Mouse (Mus musculus): Measurements from ENCODE around the gene Ints2.
"Not testable (repeated sequence)": the region's sequence is repeated elsewhere in the genome, so short reads cannot be mapped to it uniquely, and the experiment has no call there.

Ints2 gene

DNA sequence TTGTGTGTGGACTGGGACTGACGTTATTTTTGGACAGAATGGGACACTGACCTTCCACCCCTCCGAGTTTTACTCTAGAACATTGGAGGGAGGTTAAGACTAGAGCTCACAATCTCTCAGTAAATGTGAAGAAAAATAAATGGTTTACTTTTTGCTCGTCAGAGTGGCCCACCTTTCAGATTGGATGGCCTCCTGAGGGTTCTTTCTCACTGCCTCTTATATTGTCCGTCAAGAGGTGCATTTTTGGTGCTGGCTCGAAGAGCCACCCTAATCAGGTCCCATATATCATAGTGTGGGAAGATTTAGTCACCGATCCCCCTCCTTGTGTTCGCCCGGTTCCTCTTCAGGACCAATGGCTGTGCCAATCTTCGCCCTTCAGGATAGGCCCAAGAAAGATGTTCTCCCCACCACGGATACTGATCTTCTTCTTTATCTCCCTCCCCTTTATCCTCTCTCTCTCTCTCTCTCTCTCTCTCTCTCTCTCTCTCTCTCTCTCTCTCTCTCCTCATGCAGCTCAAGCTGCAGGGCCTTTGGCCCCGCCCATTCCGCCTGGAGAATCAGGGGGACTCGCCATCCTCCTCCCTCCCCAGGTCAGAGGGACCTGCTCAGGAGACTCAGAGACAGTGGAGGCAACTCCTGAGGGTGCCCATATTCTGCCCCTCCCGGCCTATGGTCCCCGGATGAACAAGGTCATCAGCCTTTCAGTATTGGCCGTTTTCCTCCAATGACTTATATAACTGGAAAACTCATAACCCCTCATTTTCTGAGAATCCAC lies 55.3 kb downstream of the Ints2 start:
- Histone ChIP-seq H3K36me3 (ENCODE audit: control insufficient read depth, insufficient read depth, low read length, poor library complexity, severe bottlenecking) (peaks cover 4% of the 10 kb centered on the region; the same call in 1 of the 2 replicates), H3K27me3 (ENCODE audit: control insufficient read depth, insufficient read depth, low read length, poor library complexity, severe bottlenecking) (no peaks in the 10 kb centered on the region)
- DNase-seq (ENCODE audit: low read depth, low spot score), result peak; percentile 5

DNA sequence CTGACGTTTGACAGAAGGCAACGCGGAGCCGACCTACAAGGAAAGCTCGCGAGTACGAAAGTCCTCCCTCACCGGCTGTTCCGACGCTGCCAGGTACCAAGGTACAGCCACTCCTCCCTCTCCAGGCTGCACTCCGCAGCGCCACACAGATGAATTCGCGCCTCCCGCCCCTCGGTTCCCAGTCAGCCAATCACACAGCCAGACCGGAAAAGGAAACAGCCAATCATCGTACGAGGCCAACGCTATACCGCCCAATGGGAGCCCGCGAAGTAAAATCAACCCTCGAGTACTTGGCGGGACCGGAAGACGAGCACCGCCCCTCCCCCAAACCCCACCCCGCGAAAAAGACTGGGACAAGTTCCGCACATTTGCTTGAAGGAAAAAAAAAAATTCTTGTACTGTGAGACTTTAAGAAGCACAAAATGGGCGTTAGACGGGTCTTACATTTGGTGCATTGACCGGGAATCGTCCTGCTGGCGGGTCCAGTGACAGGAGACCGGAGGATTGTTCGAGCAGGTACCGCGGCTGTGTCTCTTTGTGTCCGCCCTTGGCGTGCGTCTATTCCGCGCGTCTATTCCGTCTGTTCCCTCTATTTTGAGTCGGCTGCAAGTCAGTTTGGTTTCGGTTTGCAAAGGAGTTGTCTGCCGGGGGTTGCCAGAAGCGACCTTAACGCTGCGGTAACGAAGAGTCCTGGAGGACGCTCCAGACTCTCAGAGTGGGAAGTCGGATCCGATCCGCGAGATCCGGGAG lies 56.2 kb downstream of the Ints2 start, which contains the start of gene Brip1:
Brip1 (minus strand) TSS at position 157 of the 750 bp plus-strand sequence.
- no peaks in the 10 kb centered on the region for H3K27me3 ChIP-seq (ENCODE audit: control insufficient read depth, insufficient read depth, low read length, poor library complexity, severe bottlenecking)
- H3K36me3 ChIP-seq (ENCODE audit: control insufficient read depth, insufficient read depth, low read length, poor library complexity, severe bottlenecking), result no peaks in the 10 kb centered on the region
- DNase-seq (ENCODE audit: low read depth, low spot score), result peak; percentile 98

DNA sequence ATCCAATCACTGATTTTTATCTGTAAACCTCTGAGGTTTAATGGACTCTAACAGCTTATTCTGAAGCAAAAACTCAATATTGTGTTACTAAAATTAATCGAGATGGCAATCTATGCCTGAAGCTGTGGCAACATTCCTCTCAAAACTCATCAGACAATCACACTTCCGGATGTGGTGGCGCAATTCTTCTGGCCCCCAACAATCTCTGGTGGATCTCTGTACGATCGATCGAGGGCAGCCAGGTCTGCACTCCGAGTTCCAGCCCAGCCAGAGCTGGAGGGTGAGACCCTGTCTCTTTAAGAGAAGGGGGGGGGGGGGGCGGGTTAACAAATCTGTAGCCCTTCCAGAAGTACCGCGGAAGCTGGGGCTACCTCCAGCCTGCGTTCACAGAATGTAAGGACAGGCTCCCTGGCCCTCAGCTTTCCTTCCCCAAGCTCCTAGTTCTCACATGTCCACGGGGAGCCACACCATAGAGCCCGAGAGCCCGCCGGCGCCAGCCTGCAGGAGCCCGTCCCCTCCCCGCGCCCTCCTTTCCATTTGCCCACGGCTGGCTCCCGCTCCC lies 56.8 kb downstream of the Ints2 start:
- no peaks in the 10 kb centered on the region for H3K36me3 ChIP-seq (ENCODE audit: control insufficient read depth, insufficient read depth, low read length, poor library complexity, severe bottlenecking)
- H3K27me3 ChIP-seq (ENCODE audit: control insufficient read depth, insufficient read depth, low read length, poor library complexity, severe bottlenecking), result no peaks in the 10 kb centered on the region
- DNase-seq (ENCODE audit: low read depth, low spot score), result no peak

DNA sequence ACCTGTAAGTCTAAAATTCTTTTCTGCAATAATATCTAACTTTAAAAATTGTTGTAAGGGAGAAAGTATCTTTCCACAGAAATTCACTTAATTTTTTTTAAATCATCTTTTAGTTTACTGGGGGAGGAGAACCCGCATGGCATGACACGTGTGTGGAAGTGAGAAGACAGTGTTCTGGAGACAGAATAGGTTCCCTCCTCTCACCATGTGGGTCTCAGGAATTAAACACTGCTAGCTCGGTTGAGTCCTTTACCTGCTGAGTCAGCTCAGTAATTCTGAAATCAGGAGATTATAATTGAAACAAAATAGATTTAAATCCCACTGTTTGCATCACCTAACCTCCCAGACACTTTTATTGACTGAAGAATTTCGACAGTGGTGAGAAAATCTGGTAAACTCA lies 57.6 kb downstream of the Ints2 start:
- H3K36me3 ChIP-seq (ENCODE audit: control insufficient read depth, insufficient read depth, low read length, poor library complexity, severe bottlenecking), result no peaks in the 10 kb centered on the region
- DNase-seq (ENCODE audit: low read depth, low spot score), result no peak
- no peaks in the 10 kb centered on the region for H3K27me3 ChIP-seq (ENCODE audit: control insufficient read depth, insufficient read depth, low read length, poor library complexity, severe bottlenecking)

DNA sequence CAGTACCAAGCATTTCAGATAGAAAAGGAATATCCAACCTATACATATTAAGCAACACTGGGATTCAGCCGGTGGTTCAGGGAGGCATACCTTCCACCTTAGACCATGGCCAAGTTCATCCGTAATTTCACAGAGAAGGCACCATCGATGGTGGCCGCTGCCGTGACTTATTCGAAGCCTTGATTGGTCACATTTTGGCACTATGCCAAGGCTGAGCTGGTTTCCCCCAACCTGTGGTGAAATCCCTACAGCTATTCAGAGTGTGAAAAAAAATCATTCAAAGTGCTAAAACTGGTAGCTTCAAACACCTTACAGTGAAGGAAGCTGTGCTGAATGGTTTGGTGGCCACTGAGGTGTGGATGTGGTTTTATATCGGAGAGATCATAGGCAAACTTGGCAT lies 72.2 kb downstream of the Ints2 start:
- DNase-seq (ENCODE audit: low read depth, low spot score); H3K36me3 ChIP-seq (ENCODE audit: control insufficient read depth, insufficient read depth, low read length, poor library complexity, severe bottlenecking); H3K27me3 ChIP-seq (ENCODE audit: control insufficient read depth, insufficient read depth, low read length, poor library complexity, severe bottlenecking): not testable (repeated sequence)

DNA sequence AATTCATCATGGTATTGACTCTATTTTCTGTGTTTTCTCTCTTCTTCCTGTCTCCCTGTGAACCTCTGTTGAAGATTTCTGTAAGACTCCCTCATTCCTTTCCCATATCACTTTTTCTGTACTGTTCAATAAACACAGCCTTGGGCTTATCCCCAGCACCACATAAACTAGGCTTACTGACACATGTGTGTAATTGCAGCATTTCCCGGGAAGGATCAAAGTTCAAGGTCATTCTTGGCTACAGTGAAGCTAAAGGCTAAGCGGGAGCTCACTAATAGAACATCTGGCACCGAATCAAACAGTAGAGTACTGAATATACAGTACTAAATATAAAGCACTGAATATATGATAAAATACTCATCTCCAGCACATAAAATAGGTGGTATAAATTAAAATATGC lies 81.5 kb downstream of the Ints2 start:
- H3K36me3 ChIP-seq (ENCODE audit: control insufficient read depth, insufficient read depth, low read length, poor library complexity, severe bottlenecking), result no peaks in the 10 kb centered on the region
- no peaks in the 10 kb centered on the region for H3K27me3 ChIP-seq (ENCODE audit: control insufficient read depth, insufficient read depth, low read length, poor library complexity, severe bottlenecking)

DNA sequence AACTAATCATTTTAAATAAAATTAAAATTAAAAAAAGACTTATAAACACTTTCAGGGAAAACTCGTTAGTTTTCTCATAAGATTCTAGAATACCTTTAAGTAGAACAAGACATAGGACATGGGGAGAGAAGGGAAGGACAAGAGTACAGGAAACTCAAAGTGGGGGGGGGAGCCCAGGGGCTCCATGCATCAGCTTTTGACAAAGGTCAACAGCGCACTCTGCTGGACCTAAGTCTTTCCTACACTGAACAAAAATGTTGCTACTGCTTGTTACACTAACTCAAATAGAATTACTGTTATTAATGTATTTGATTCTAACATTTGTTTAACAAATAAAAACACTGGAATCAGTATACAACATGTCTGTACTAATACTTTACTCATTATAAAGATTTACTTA lies 83.2 kb downstream of the Ints2 start:
- no peaks in the 10 kb centered on the region for H3K36me3 ChIP-seq (ENCODE audit: control insufficient read depth, insufficient read depth, low read length, poor library complexity, severe bottlenecking)
- DNase-seq (ENCODE audit: low read depth, low spot score), result peak; percentile 84

More for the DNA sequence above, 81.5 kb downstream of the Ints2 start:
- no peak for DNase-seq (ENCODE audit: low read depth, low spot score)

DNA sequence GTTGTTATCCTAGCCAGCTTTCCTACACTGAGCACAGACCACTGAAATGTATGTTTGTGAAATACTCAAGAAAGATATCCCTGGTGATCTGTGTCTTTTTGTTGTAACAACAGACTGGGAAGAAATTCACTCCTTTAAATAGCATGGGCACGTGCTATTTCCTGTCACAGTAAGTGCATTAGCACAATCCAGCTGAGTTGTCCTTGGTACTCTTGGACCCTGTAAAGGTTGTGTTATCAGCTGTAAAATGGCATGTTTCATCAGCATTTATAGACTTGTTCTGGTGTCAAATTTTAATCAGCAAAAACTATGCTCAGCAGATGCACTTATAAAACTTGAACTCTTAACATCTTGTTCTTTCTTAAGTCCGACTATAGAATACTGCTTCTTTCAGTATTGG lies 86.6 kb downstream of the Ints2 start:
- H3K36me3 ChIP-seq (ENCODE audit: control insufficient read depth, insufficient read depth, low read length, poor library complexity, severe bottlenecking), result no peaks in the 10 kb centered on the region
- H3K27me3 ChIP-seq (ENCODE audit: control insufficient read depth, insufficient read depth, low read length, poor library complexity, severe bottlenecking), result no peaks in the 10 kb centered on the region
- no peak for DNase-seq (ENCODE audit: low read depth, low spot score)

More for the DNA sequence above, 83.2 kb downstream of the Ints2 start:
- H3K27me3 ChIP-seq (ENCODE audit: control insufficient read depth, insufficient read depth, low read length, poor library complexity, severe bottlenecking), result no peaks in the 10 kb centered on the region

Measured in splenic B cell, adult 2 months (primary cell).